Mouse (Mus musculus) adrenal gland, adult (tissue): ENCODE measurements at regions not wholly inside any gene's neighbourhood (a gene's known extent, or its start where the extent isn't known, plus 50 kb on each side); places are given as distances from the start of the nearest gene placed in this dataset.
"Not testable (repeated sequence)": the region's sequence is repeated elsewhere in the genome, so short reads cannot be mapped to it uniquely, and the experiment has no call there.

Source experiments
- DNase-seq, 2 experiments: peaks; one replicate each; pipeline ENCODE4 v3.0.0; 2022 to 2023; ENCODE audit warnings: low spot score in 1 of 2; ENCODE audit not compliant: inconsistent age in 2 of 2

- DNase-seq, result no peak
Measured at GRCm38 (mm10) chr10:120284785-120285184, 57.9 kb downstream of the Llph start.

GRCm38 (mm10) chr10:120291912-120292311, 65.0 kb downstream of the Llph start:
- no peak for DNase-seq

DNA sequence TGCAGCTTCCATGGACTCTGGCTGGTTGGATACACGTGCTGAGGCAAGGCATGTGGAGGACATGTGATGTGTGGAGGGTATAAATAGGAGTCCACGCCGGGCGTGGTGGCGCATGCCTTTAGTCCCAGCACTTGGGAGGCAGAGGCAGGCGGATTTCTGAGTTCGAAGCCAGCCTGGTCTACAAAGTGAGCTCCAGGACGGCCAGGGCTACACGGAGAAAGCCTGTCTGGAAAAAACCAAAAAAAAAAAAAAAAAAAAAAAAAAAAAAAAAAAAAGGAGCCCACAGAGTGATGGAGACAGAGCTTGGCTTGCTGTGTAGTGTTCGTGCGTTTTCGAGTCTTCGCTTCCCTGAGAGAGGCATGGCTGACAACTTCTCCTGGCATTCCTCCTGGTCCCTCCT, 66.5 kb downstream of the Llph start:
- not testable (repeated sequence) for DNase-seq

DNA sequence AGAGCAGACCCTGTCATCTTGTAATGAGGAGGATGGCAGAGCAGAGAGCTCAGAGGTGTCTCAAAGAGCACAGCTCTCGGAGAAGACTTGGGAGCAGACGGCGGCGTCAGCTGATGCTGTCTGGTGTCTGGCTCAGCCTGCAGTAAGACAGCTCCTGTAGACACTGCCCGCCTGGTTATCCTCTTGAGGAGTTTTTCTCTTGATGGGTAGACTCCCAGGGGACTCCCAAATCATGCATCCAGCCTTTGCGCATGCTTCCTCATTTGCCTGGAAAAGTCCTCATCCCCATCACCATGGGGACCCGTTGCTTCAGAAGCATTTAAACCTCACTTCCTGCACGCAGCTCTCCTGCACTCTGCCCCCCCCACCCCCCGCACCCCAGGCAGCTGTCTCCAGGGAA, 67.6 kb downstream of the Llph start:
- DNase-seq, result no peak

DNA sequence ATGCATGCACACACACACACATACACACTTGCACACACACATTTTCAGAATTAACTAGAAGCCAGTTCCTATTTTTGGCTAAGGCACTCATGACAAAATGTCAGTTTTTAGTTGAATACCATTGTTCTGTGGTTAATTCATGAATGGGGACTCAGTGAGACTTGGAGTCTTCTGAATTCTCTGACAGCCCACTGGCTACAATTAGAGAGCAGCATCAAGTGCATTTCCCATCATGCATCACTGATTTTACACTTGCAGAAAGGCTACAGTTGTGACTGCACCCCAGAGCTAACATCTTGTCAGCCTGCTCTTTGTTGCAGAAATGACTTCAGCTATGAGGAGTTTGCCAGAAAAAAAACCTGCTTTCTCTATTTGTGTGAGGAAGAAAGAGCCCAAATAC, 70.4 kb downstream of the Llph start:
- no peak for DNase-seq

DNA sequence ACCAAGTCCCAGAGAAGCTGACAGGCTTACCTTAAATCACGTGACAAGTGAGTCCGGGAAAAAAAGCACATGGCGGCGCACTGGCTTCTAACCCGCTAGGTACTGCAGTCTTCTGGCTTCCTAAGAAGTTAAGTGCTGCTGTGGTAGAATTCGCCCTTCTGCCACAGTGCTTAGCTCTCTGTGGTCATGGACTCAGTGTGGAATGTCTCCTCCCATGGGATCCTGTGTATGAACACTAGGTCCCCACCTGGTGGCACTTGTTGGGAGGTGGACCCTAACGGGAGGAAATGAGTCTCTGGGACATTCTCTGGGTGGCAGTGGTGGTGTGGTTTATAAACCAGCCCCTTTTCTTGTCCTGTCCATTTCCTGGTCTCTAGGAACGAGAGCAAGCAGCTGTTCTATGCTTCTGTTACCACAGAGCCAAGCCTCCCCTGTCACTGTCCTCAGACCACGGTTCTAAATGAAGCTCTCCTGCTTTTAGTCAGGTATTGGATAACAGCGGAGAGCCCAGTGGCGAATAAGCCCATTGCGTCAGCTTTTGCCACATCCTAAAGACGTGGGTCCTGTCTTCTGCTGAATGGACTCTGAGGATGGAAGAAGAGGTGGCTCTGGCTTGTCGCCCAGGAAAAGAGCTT, 71.5 kb downstream of the Llph start:
- DNase-seq, result no peak

DNA sequence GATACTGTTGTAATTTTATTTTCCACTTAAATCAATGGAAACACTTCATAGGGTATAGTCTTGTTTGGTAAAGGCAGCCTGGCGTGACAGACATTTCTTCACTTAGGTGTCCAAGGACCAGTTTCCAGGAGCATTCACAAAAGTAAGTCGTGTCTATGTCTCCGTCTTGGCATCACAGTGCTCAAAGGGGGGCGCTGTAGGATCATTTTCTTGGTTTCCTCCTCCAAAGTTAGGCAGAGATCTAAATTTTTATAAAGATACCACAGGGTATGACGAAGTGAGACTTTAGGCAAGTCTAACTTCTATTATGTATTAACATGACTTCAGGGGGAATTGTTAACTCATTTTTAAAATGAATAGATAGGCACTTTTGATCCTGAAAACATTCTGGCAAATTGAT, 79.1 kb downstream of the Llph start:
- DNase-seq, result peak; percentile 77 to 91

DNA sequence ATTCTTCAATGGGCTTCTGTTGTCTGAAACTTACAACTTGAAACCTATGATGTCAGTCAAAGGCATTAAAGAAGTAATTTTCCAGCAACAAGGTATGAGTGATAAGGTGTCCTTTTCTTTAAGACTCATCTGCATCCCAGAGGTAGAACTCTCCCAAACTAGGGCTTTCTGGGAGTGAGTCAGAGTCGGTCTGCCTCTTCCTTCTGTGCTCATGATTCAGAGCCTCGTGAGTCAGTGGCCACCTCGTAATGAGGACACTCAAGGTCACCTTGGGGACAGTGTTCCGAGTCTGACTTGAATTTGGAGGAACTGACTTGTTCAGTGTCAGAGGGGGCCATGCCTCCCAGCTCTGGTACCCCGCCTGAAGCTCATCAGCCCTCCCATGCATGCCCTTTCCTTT, 81.8 kb downstream of the Llph start:
- peak; percentile 86 to 91 for DNase-seq
